Mouse (Mus musculus): ENCODE results near the gene Phc2. TPM values are rescaled to one million over a fixed set of nuclear protein-coding genes. Genes with fewer than 3 reads are reported as not detected.

Phc2 gene
- polyA plus RNA-seq, 1 experiment, result 61.4 TPM

GRCm38 (mm10) chr4:128712136-128712655, 57.7 kb downstream of the Phc2 start:
- no peak overlapping the region for H3K4me3 ChIP-seq (ENCODE audit: insufficient read depth, low read length)
- peaks cover 7% of the 10 kb centered on the region for H3K4me1 ChIP-seq (ENCODE audit: control insufficient read depth, insufficient read depth, low read length)
- no peak overlapping the region for H3K27ac ChIP-seq (ENCODE audit: insufficient read depth, low read depth, low read length)
- no peak for TF ChIP-seq CTCF (IDR thresholded peaks at IDR 0.05; ENCODE audit: low read depth, low read length)
- TF ChIP-seq POLR2A (IDR thresholded peaks at IDR 0.05; ENCODE audit: borderline replicate concordance, low read depth, low read length), result no peak

GRCm38 (mm10) chr4:128712941-128713340, 58.4 kb downstream of the Phc2 start:
- Histone ChIP-seq H3K4me1 (ENCODE audit: control insufficient read depth, insufficient read depth, low read length) (peaks cover under 1% of the 10 kb centered on the region), H3K4me3 (ENCODE audit: insufficient read depth, low read length) (no peak overlapping the region), H3K27ac (ENCODE audit: insufficient read depth, low read depth, low read length) (no peak overlapping the region)
- TF ChIP-seq POLR2A (IDR thresholded peaks at IDR 0.05; ENCODE audit: borderline replicate concordance, low read depth, low read length) (no peak), CTCF (IDR thresholded peaks at IDR 0.05; ENCODE audit: low read depth, low read length) (no peak)

- H3K27ac ChIP-seq (ENCODE audit: insufficient read depth, low read depth, low read length), result no peak overlapping the region
- TF ChIP-seq POLR2A (IDR thresholded peaks at IDR 0.05; ENCODE audit: borderline replicate concordance, low read depth, low read length), result no peak
- H3K4me1 ChIP-seq (ENCODE audit: control insufficient read depth, insufficient read depth, low read length), result peaks cover 13% of the 10 kb centered on the region
Observed at GRCm38 (mm10) chr4:128715241-128716204, 61.0 kb downstream of the Phc2 start.

DNA sequence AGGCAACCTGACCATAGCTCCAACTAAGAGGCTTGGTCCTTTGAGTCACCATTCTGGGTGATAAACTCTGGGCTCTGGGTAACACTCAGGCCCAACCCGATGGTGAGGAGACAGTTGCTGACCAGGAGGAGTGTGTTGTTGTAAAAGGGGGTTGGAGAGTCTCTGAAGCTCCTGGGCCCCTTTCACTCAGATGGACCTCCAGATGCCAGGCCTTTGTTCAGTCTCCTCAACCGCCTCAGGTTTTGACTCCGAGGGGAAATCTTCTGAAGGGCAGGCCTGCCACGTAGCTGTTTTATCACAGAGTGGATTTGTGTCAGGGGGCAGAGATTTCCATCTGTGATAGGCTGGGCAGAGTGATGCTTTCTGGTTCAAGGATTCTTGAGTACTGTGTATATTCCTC, 61.8 kb downstream of the Phc2 start:
- Histone ChIP-seq H3K4me1 (ENCODE audit: control insufficient read depth, insufficient read depth, low read length) (peaks cover 15% of the 10 kb centered on the region), H3K4me3 (ENCODE audit: insufficient read depth, low read length) (no peak overlapping the region), H3K27ac (ENCODE audit: insufficient read depth, low read depth, low read length) (no peak overlapping the region)
- TF ChIP-seq CTCF (IDR thresholded peaks at IDR 0.05; ENCODE audit: low read depth, low read length), result no peak
- TF ChIP-seq POLR2A (IDR thresholded peaks at IDR 0.05; ENCODE audit: borderline replicate concordance, low read depth, low read length), result no peak

More at GRCm38 (mm10) chr4:128715241-128716204, 61.0 kb downstream of the Phc2 start:
- H3K4me3 ChIP-seq (ENCODE audit: insufficient read depth, low read length), result no peak overlapping the region

DNA sequence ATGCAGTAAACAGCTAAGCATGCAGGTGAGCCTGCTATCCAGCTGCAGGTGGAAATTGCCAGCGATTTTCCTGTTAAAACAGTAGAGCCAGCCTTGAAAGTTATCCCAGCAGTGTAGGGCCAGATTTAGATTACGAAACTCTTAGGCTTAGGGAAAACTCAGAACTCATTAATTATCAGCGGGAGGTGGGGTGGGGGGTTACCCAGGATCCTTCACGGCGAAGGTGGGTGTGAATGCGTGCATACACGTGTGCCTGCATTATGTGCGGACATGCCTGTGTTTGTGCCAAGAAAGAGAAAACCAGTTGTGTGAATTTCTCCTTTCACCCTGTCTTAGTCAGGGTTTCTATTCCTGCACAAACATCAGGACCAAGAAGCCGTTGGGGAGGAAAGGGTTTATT, 62.2 kb downstream of the Phc2 start:
- H3K27ac ChIP-seq (ENCODE audit: insufficient read depth, low read depth, low read length), result no peak overlapping the region
- no peak for TF ChIP-seq CTCF (IDR thresholded peaks at IDR 0.05; ENCODE audit: low read depth, low read length)
- TF ChIP-seq POLR2A (IDR thresholded peaks at IDR 0.05; ENCODE audit: borderline replicate concordance, low read depth, low read length), result no peak
- H3K4me3 ChIP-seq (ENCODE audit: insufficient read depth, low read length), result no peak overlapping the region
- H3K4me1 ChIP-seq (ENCODE audit: control insufficient read depth, insufficient read depth, low read length), result peaks cover 15% of the 10 kb centered on the region

DNA sequence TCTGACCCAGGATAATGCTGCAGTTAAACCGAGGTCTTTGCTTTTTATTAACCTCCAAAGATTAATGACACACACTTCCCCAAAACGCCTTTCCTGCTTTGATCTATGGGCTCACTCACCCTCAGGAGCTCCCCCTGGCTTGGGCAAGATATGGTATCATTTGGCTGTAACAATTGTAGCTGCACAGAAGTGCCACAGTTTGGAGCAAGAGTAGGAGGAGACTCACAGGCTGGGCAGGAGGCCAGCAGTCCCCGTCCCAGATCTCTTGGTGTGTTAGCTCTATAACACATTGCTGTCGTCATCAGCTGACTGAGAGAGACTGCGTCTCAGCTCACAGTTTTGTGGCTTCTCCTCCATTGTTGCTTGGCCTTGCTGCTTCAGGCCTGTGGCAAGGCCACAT, 65.6 kb downstream of the Phc2 start:
- H3K4me1 ChIP-seq (ENCODE audit: control insufficient read depth, insufficient read depth, low read length), result peaks cover 28% of the 10 kb centered on the region
- no peak overlapping the region for H3K4me3 ChIP-seq (ENCODE audit: insufficient read depth, low read length)
- peak overlapping the region; percentile 31; the same call in 1 of the 2 replicates for H3K27ac ChIP-seq (ENCODE audit: insufficient read depth, low read depth, low read length)
- no peak for TF ChIP-seq CTCF (IDR thresholded peaks at IDR 0.05; ENCODE audit: low read depth, low read length)

DNA sequence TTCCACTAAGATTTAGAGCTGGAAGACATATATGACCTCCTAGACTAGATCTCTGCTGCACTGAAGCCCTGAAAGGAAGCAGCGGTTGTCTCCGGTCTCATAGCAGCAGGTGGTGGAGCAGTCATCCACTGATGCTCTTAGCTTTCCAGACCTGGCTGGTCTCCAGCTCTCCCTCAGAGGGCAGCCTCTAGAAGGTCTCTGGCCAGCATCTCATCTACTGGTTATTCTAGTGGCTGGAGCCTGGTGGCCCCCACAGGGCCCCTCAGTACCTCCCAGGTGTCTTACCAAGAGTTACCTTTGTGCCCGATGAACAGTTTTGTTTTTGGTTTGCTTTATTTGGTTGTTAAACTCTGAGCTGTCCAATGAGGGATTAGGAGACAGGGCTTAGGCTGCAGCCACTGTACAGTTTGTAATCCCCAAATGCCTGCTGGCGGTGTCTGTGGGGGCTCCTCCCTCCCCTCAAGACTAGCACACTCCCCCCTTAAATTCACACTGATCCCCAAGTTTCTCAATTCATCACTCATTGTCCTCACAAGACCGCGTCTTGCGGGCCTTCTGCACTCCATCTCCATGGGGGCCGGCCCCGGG, 66.7 kb downstream of the Phc2 start:
- no peak overlapping the region for H3K27ac ChIP-seq (ENCODE audit: insufficient read depth, low read depth, low read length)
- no peak for TF ChIP-seq POLR2A (IDR thresholded peaks at IDR 0.05; ENCODE audit: borderline replicate concordance, low read depth, low read length)
- TF ChIP-seq CTCF (IDR thresholded peaks at IDR 0.05; ENCODE audit: low read depth, low read length), result no peak
- no peak overlapping the region for H3K4me3 ChIP-seq (ENCODE audit: insufficient read depth, low read length)
- H3K4me1 ChIP-seq (ENCODE audit: control insufficient read depth, insufficient read depth, low read length), result peaks cover 28% of the 10 kb centered on the region

GRCm38 (mm10) chr4:128721761-128722160, 67.3 kb downstream of the Phc2 start:
- Histone ChIP-seq H3K4me3 (ENCODE audit: insufficient read depth, low read length) (no peak overlapping the region), H3K27ac (ENCODE audit: insufficient read depth, low read depth, low read length) (no peak overlapping the region), H3K4me1 (ENCODE audit: control insufficient read depth, insufficient read depth, low read length) (peaks cover 32% of the 10 kb centered on the region)
- no peak for TF ChIP-seq CTCF (IDR thresholded peaks at IDR 0.05; ENCODE audit: low read depth, low read length)
- TF ChIP-seq POLR2A (IDR thresholded peaks at IDR 0.05; ENCODE audit: borderline replicate concordance, low read depth, low read length), result no peak

- TF ChIP-seq CTCF (IDR thresholded peaks at IDR 0.05; ENCODE audit: low read depth, low read length) (no peak), POLR2A (IDR thresholded peaks at IDR 0.05; ENCODE audit: borderline replicate concordance, low read depth, low read length) (no peak)
- Histone ChIP-seq H3K4me1 (ENCODE audit: control insufficient read depth, insufficient read depth, low read length) (peaks cover 35% of the 10 kb centered on the region), H3K4me3 (ENCODE audit: insufficient read depth, low read length) (no peak overlapping the region), H3K27ac (ENCODE audit: insufficient read depth, low read depth, low read length) (no peak overlapping the region)
Observed at GRCm38 (mm10) chr4:128722932-128723331, 68.4 kb downstream of the Phc2 start.

DNA sequence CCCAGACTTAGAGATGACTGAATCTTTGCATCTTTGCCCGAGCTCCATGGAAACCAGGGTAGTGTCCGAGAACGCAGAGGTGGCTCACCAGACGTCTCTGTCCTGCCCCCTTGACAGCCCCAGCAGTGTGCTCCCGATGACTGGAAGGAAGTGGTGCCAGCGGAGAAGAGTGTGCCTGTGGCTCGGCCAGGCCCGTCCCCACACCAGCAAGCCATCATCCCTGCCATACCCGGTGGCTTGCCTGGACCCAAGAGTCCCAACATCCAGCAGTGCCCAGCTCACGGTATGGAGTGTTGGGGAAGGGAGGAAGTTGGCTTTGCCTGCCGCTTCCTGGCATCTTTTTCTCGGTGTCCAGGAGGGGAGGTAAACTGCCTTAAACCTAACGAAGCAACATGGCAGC, 68.9 kb downstream of the Phc2 start:
- Histone ChIP-seq H3K27ac (ENCODE audit: insufficient read depth, low read depth, low read length) (no peak overlapping the region), H3K4me1 (ENCODE audit: control insufficient read depth, insufficient read depth, low read length) (peaks cover 35% of the 10 kb centered on the region), H3K4me3 (ENCODE audit: insufficient read depth, low read length) (no peak overlapping the region)
- no peak for TF ChIP-seq CTCF (IDR thresholded peaks at IDR 0.05; ENCODE audit: low read depth, low read length)
- no peak for TF ChIP-seq POLR2A (IDR thresholded peaks at IDR 0.05; ENCODE audit: borderline replicate concordance, low read depth, low read length)
